Mouse (Mus musculus) megakaryocyte-erythroid progenitor cell, adult 5-6 weeks (primary cell): ENCODE measurements around the gene Ech1. TPM values are rescaled to one million over a fixed set of nuclear protein-coding genes. Genes with fewer than 3 reads are reported as not detected.

ENCODE experiments used
- ATAC-seq: replicated peaks from 2 replicates; pipeline ENCODE4 v1.8.0; 2016; ENCODE audit warnings: mild to moderate bottlenecking, inconsistent platforms; ENCODE audit not compliant: severe bottlenecking, poor library complexity, low FRiP score, low TSS enrichment
- total RNA-seq, 2 experiments: library from RNA; stranded (forward) in 1 of 2; stranded (reverse) in 1 of 2; fragments of 200-1000, 215-1000 nt in 1 of 2; fragments of >200 nt in 1 of 2; fragmentation: Nextera tagmentation in 1 of 2; gene quantifications; 2 replicates each; pipeline ENCODE4 v1.2.3; 2014 to 2017

Ech1 gene
- total RNA-seq, 2 experiments from 2014 or later = 95.0 to 119 TPM

DNA sequence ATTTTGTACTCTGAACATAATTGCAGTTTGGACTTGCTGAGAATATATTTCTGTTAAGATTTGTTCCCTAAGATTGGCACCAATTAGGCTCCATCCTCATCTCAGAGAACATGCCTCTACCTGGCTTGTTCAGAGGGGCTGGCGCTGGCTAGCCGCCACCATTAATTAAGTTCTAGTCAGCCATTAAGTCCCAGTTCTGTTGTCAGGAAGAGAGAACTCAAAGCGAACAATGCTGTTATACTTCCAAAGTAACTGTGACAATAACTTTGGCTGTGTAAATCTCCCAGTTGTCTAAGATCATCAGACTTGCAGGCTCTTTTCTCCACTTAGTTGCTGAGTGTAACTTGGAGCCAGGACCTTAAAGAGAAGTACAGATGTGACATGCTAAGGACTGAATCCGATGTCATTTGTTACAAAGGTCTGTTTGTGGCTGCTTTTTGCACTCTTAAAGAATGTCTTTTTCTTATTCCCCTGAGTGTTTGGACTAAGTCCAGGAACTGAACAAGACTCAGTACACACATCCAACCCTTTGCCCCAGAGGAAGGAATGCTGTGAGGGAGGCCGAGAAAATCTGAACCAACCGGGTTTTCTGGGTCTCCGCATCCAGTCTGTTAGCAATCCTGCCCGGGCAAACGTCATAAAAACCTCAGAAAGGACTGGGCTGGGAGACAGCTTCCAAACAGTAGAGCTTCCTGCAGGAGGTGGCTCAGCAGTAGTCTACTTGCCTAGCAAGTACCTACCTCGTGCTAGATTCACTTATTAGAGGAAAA is 22.9 kb upstream of the Ech1 start:
- ATAC-seq = no peak

DNA sequence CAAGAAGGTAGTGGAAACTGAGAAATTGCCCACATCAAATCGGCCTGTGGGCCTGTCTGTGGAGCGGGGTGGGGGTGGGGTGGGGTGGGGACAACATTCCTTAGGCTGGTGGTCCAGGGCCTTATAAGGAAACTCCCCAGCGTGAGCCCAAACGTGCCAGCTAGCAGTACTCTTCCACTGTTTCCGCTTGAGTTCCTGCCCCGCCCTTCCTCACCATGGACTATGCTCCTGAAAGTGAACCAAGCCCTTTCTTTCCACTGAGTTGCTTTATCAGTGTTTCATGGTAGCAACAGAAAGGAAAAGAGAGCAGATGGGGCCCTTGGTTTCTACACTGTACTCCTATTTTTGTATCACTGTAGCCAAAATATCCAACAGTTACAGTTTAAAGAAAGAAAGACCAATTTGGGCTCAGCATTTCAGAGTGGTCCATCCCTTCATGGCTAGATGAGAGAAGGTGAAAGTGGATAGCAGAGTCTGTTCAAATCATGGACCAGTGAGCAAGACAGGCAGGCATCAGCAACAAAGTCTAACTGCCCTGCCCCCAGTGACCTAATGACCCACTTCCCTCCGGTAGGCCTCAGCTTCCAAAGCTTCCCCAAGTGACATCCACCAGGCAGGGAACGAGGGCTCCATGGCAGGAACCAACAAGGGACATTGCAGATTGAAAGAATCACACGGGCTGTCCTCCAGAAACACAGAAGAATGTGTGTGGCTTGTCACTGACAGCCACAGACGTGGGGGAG is 22.0 kb upstream of the Ech1 start:
- peak; percentile 60 for ATAC-seq

DNA sequence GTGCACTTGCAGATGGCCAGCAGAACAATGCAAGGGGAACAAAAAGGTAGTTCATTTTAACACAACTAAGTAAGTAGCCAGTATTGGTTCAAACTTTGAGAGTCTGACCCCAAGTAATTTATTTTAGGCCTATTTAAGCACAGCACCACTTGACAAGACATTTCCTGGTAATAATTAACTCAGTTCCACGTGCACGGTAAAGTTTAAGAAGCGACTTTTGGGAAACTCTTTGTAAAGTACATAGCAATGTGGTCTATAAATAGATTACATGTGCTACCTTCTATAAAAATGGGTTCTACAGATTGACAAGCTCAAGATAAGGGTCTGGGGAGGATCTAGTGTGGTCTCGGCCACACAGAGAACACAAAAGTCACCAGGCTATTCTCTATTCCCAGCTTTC is 21.3 kb upstream of the Ech1 start:
- peak; percentile 32; the same call in 1 of the 2 replicates for ATAC-seq

DNA sequence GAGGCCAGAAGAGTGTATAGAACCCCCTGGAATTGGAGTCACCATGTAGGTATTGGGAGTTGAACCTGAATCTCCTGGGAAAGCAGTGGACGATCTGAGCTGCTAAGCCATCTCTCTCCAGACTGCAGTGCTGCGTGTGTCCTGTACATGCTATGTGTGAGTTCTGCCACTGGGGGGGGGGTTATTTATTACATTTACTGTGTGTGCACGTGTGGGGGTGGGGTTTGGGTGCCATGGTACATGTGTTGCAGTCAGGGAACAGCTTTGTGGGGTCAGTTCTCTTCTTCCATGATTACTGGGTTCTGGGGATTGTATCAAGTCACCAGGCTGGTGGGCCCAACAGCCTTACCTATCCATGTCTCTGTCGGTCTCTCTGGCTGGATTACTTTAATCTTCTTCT is 18.1 kb upstream of the Ech1 start:
- no peak for ATAC-seq

DNA sequence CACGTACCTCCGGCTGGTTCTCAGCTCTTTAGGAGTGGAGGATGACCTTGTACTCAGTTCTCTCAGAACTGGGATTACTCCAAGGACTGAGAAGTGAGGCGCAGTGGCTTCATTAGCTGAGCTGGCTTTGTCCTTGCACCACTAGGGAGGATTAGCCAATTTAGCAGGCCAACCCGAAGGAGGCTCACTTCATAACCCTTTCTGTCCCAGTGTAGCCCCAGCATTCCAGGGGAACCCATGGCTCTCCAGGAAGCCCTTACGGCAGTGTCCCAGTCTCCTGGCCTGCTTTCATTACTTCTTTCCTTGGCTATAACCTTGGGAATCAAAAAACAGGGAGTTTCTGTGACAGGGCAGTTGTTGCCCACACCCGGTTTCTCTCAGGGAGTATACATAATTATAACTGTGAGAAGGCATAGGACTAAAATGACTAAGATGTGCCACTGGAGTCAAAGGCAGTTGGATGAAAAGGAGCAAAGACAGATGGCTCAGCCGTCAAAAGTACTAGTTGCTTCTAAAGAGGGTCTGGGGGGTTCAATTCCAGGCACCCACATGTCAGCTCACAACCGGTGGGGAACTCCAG is 17.3 kb upstream of the Ech1 start:
- ATAC-seq = no peak

DNA sequence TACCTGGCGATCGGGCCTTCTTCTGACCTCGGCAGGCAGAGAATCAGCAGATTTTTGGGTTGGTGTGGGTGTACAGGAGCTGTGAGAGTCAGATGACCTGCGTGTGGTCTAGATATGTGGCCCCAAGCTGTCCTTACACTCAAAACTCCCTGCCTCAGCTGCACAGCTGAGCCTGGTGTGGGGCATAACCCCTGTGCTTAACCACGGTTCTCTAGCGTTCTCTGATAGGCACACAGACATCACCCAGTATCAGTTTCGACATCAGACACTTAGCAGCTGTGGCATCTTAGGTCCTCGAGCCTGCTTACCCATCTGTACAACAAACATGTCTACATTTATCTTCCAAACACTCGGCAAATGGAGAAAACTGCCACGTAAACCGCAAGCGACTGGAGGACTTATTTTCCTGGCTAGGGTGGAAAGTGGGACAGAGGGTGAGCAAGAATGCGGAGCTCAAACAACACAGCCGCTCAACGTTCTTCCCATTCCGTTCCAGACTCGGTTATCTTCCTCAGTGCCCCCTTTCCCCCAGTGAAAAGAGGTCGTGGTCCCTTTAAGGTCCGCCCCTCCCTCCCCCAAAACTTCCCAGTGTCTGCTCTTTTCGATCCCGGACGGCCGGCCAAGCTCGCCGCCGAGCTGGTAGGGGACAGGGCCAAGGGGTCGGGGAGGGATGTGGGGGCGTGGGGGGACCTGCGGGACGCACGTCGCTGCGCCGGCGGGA is 16.6 kb upstream of the Ech1 start, which contains the start of gene Hnrnpl:
Gene Hnrnpl (plus strand): TSS at position 321 of the 721 bp plus-strand sequence.
- peak; percentile 11 for ATAC-seq

DNA sequence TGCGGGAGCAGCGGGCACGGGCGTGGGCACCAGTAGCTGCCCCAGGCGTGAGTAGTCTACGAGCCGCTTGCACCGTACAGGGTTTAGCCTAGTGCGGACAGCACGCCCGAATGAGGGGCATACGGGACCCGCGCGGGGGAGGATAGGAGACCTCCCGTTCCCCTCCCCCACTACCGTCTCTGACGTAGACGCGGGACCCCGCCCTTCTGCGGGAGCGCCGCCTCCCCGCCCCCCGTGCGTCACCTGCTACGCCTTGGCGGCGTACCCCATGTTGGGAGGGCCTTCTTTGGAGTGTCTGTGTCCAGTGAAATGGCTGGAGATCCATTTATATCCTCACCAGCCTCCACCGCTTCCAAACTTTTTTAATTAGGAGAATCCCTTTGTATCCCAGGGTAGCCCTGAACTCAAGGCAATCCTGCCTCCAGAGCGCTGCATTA is 16.0 kb upstream of the Ech1 start:
- peak; percentile 54 for ATAC-seq

DNA sequence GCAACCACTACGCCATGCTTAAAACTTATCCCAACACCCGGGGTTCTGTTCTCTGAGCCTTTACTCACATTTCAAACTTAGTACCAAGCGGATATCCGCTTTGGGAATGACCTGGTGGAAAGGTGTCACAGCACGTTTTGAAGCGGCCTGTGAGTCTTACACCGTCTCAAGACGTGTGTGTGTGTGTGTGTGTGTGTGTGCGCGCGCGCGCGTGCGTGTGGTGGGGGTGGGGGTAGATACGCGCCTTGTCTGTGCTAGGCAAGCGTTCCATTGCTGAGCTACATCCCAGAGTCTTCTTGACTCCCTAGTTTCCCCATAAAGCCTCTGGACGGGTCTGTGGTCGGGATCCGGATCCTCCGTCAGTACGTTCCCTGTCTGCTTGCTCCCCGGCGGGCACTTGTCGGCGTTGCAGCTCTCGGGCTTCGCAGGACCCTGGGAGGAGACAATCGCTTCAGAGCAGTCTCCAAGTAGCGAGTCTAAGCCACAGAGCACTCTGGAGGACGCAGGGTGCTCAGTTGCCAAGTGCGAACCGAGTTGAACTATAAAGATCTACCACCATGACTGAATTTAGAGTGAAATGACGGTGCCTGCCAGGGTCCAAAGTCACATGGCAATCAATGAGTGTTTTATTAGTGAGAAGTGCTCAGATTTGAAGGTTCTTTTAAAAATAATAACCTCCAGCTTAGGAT is 15.5 kb upstream of the Ech1 start:
- peak; percentile 13 for ATAC-seq

DNA sequence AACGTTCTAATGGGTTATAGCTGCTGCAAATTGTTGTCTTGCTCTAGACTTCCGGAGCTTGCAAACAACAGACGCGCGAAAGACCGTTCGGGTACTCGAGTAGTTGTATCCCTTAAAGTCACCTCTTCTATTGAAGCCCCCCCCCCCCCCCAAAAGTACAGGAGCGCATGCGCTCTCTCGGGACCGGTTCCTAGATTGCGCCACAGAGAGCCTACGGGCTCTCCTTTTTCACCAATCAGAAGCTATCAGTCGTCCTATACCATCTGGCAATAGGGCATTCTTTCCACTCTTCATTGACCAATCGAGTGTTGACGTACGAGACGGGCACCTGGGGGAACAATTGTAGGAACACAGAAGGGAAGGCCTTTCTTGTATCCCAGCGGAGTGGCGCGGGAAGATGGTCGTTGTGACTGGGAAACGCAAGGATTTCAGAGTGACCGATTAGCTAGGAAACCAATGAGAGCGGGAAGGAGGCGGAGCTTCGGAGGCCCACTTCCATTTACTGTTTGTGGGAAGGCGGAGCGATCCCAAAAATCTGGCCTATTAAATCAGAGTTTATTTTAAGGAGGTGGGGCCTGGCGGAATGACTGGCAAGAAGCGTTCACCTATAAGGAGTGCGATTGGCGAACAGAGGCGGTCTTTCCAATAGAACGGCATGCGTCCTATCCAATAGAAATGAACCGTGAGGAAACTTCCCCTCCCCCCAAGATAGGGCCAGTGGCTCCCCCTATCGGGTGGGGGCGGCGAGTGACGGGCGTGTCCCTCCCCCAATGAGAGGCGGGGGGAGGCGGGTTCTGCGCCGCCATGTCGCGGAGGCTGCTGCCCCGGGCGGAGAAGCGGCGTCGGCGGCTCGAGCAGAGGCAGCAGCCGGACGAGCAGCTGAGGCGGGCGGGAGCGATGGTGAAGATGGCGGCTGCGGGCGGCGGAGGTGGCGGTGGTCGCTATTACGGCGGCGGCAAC is 14.6 kb upstream of the Ech1 start:
- peak; percentile 69 for ATAC-seq

DNA sequence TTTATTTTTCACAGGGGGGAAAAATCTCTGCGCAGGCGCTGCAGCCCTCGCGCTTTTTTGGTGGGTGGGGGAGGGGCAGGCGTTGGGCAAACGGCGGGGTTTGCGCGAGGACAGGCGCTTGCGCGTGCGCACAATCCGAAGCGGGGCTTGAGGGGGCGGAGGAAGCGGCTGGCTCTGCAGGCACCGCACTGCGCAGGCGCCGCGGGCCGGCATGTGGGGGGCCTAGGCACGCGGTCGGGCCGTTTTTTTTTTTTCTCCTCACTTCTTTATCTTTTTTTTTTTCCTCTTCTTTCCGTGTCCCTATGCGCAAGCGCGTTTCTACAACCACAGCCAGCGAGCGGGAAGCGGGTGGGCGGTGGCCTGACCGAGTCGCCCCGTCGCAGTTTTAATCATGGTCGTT is 13.8 kb upstream of the Ech1 start:
- ATAC-seq = peak; percentile 8; the same call in 1 of the 2 replicates

DNA sequence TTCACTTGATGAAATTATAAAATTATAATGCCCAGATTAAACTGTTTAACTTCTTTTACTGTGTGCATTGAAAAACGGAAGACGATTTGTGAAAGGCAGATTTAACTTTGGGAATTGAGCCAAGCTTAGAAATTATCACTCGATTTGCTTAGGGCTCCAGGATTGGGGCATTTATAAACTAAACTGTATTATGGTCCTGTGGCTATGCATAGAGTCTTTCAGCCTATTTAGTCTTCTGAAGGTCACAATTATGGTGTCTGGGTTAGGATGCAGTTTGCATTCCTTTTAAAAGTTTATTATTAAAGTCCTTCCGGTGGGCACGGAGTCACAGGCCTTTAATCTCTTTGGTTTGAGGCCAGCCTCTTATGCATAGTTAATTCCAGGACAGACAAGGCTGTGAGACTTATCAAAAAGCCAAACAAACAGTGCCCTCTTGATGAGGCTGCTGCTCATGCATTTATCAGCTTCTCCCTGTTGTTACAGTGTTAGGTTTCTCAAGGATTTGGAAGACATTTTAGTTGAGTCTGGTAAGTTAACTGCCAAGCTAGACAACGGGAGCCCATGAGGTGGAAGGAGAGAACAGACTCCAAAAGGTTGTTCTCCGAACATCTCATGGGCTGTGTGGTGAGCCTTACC is 13.3 kb upstream of the Ech1 start:
- no peak for ATAC-seq

DNA sequence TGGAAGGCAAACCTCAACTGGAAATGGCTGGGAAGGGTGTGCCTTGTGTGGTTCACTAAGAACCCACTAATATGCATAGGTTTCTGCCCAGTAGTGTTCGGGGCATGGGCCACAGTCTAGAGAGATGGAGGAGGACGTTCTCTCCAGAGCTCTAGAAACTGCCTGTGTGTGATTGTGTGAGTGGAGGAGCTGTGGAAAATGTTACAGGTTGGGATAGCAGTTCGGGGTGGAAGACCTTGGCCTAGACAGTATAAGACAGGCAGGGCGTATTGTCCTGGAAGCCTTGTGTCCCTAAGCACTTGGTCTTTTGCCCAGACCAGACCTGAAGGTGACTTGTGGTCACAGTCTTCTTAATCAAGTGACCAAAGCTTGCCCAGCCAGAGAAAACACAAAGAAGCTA is 12.6 kb upstream of the Ech1 start:
- ATAC-seq = no peak

DNA sequence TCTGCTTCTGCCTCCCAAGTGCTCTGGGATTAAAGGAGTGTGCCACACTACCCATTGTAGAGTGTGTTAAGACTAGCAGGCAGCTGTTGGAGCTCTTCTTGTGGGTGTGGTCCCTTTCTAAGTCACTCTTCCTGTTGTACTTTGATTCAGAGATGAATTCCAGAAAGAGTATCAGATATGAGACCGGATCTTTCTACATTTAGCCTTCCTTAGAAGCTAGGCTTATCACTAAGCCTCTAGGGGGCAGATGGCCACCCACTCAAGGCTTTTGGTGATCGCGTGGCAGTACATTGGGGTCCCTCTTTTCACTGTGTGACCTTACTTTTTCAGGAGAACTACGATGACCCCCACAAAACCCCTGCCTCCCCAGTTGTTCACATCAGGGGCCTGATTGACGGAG is 12.1 kb upstream of the Ech1 start:
- ATAC-seq = no peak

DNA sequence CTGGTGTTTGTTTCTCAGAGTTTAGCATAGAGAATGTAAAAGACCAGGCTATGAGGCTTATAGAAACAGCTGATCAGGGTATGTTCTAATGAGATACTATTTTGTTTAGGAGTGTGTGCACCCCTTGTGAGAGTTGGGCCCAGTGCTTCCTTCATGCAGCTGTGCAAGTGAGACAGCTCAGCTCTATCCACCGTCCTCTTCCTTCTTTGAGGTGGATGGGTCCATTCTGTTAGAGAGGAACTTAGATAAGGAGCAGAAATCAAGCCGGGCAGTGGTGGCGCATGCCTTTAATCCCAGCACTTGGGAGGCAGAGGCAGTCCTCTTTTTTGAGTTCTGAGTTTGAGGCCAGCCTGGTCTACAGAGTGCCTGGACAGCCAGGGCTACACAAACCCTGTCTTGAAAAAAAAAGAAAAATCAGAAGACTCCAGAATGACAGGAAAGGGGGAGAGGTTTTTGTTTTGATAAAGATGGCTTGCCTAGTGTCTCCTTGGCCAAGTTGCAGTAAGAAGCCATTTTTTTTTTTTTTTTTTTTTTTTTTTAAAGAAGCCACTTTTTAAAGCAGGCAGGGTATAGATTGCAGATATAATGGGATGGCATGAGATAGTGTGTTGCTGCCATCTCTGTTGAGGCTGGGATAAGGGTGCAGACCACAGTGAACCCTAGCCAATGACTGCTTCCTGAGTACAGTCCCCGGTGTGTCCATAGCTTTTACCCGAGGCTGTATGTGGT is 10.5 kb upstream of the Ech1 start:
- no peak for ATAC-seq

DNA sequence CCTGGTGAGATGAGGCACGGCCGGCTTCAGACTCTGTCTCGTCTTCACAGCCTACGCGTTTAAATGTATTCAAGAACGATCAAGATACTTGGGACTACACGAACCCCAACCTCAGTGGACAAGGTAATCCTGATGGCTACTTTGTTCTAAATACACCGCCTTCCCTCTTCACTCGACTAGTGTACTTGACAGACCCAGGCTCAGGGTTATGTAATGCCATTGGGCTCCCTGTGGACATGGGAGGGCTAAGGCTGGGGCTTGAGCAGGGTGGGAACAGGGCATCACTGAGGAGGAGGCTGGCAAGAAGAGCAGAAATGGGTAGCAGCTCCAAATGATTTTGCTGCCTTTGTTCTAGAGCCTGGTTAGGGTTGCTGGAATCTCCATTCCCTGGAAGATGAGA is 9.8 kb upstream of the Ech1 start:
- no peak for ATAC-seq

DNA sequence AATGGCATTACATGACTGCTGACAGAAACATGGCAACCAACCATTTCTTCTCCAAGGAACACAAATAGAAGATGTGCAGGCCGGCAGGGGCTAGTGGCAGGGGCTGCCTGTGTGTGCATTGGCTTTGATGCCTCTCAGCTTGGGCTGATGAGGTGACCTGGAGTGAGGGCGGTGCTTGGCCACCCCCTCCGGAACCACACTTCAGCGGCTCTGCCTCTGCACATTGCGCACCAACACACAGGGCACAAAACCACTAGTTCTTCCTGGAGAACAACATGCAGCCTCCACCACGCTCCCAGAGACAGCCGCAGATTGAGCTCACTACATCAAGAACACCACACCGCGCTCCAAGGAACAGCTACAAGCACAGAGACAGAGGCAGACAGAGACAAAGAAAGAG is 8.8 kb upstream of the Ech1 start:
- ATAC-seq = no peak

DNA sequence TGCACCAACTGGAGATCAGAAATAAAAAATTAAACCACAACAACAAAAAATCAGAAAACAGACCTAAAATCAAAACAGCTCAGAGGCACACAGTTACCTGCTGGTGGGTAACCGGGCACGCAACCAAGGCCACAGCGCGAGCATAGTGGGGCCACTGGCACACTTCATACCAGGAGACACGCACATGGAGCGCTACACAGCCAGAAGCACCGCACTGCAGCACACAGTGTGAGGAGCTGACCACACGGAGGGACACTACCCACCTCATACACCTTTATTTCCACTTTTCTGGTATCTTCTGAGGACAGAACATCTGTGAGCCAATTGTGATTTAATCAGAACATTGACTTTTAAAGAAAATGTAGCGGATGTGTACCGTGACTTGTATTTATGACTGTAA is 8.1 kb upstream of the Ech1 start:
- ATAC-seq = no peak
